Mouse (Mus musculus): ENCODE measurements around the gene Cdh22.

Gene Cdh22

GRCm38 (mm10) chr2:165205486-165205885 lies 29.2 kb downstream of the Cdh22 start:
- DNase-seq: no peak

DNA sequence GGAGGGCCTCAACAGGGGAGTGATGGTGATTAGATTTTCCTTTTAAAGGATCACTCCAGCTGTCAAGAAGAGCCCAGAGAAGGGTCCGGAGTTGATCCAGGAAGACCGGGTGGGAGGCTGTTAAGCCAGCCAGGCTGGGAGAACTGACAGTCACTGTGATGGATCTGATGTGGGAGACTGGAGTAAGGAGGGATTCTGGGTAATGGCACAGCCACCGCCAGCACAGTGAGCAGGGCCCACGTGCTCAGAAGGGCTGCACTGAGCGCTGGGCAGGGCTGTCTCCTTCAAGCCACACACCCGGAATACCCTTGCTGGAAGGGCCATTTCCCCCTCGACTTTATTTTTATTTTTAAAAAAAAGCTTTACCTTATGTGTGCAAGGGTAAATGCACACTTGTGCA lies 29.7 kb downstream of the Cdh22 start:
- DNase-seq: no peak

- no peak for DNase-seq
Measured at GRCm38 (mm10) chr2:165201761-165202751, 32.6 kb downstream of the Cdh22 start.

GRCm38 (mm10) chr2:165197546-165197945 lies 37.1 kb downstream of the Cdh22 start:
- no peak for DNase-seq

- no peak for DNase-seq
Measured at GRCm38 (mm10) chr2:165195411-165196182, 39.1 kb downstream of the Cdh22 start.

DNA sequence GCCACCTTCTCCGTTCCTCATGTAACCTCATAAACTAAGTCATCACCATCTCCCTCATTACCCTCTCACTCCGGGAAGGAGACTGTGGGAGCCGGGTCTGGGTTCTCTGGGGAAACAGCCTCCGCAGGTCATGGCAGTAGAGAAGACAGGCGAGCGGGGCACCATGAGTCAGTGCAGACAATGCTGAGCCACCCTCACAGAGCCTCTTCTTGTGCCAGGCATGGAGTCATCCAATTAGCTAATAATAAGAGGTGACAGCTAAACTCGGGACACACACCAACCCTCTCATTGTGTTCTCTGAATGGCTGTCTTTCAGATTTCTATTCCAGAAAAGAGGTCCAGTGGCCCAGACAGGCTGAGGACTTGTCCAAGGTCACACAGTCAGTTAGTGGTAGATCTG lies 43.2 kb downstream of the Cdh22 start:
- DNase-seq: no peak

GRCm38 (mm10) chr2:165189546-165189945 lies 45.1 kb downstream of the Cdh22 start:
- no peak for DNase-seq

GRCm38 (mm10) chr2:165187648-165188380 lies 46.8 kb downstream of the Cdh22 start:
- DNase-seq: no peak

- no peak for DNase-seq
Measured at GRCm38 (mm10) chr2:165184015-165184633, 50.5 kb downstream of the Cdh22 start.

DNA sequence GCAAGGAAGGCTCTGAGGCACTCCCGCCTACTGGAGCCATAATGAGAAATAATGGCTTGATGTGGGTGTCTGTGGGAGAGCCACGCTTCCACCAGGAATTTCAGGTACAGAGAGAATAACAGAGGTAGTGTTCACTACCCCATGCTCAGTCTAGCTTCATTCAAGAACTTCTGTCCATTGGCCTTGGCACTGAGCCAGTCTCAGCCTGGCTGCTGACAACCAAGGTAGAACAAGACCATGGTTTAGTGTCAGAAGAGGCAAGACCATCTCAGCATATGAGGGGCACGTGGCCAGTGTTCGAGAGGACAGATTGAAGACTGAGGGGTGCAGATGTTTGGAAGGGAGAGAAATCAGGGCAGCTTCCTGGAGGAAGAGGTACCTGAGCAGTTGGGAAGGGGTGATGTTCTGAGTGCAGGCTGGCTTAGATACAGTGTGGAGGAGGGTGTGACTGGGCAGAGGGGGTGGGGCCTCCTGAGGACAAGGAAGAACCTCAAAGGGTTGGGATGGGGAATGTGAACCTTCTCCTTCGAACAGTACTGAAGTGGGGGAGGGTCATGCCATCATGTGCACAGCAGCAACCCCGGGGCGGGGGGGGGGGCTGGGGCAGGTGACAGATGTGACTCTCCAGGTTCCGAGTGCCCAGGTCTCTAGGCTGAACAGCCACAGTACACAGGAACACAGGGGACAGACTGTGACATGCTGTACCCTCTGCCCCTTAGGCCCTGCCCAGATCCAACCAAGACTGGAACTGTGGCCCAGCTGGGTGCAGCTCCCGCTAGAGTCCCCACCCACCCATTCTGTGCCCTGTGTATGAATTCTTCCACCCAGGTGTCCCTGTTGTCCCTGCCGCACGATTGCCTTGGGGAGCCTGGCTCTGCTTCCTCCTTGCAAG lies 52.3 kb downstream of the Cdh22 start:
- no peak for DNase-seq

DNA sequence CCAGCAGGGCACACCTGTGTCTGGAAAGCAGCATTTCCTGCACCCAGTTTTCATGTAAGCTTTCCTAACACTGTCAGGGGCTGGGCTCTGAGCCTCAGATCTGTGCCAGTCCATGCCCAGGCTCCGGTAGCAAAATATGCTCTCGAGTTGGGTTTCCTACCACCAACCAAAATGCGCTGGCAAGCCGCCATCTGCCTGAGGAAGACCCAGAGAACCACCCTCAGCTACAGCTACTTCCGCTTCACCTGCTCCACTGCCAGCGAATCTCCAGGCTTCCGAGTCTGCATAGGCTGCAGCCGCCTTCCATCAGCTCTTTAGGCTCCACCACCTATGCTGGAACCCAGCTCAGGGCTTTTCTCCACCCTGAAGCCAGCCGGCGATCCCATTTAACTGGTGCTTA lies 55.4 kb downstream of the Cdh22 start:
- no peak for DNase-seq

DNA sequence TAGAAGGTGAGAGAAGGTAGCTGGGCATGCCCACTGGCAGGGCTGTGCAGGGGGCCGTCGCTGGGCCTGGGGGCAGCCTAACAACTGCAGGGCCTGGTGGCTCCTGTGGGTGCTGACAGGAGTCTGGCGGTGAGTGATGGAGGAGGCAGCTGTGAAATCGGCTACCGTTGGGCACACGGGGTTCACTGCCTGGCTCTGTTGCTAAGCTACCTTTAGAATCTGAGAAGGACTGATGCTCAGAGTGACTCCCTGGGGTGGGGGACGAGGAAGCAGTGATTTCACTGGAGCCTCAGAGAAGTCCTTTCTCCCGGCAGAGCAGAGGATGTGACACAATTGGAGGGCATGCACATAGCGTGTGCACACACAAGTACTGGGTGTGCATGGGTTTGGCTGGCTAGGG lies 57.7 kb downstream of the Cdh22 start:
- DNase-seq: no peak

DNA sequence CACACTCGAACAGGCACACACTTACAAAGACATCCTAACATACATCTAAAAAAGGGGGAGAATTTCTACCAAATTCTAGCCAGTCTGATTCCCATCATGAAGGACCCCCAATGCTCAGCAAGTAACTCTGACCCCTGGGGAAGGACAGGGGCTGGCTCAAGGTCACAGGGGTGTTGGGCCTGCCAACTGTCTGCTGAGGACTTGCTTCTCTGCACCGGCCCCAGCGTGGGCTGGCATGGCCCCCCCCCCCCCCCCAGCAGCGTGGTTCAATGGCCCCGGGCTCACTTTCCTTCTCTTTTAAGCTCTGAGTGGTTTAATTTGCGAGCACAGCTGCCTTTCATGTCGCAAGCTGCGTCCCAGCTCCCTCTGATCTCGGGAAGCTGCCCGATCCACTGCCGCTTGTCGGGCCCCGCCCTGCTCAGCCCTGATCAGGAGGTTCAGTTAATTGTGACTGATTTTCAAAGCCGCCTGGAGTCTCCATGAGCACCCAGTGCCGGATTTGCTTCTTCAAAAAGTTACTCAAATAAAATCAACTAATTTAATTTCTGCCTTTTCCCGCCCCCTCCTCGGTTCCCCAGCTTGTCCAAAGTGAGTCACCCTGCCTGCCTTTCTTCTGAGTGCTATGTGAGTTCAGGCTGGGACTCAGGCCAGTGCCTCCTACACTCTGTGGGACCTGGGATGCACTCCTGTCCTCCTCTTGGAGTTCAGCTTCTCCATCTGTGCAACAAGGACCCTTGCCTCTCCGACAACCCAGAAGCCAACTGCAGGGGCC lies 67.8 kb downstream of the Cdh22 start:
- no peak for DNase-seq

DNA sequence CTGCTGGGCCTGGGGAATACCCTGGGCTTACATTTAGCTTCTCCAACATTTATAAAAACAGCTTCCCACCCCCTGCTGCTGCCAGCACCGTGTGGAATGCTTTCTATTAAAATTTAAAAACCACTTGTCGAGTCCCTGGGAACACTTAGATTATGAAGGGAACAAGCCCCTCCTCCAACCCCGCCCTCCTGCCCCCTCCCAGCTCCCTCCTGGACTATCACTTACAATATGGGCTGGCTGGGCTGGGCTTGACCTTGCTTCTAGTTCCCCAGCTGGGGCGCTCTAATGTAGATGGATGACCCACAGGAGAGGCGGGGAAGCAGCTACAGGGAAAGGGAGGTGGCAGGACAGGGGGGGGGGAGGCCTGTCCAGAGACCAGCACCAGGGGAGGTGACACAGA lies 72.4 kb downstream of the Cdh22 start:
- DNase-seq: no peak

DNA sequence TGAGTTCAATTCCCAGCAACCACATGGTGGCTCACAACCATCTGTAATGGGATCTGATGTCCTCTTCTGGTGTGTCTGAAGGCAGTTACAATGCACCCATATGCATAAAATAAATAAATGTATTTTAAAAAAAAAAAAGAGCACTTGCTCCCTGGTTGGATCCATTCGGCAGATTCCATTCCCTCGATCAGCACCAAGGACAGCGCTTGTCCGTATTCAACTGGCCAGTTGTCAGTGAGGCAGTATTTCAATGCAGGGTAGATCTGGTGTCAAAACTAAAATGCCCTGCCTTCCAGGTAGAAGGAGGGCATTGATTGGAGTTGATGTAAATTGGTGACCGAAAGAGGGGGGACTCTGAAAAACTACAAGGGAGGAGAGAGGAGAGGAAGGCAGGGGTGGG lies 74.2 kb downstream of the Cdh22 start:
- DNase-seq: no peak

DNA sequence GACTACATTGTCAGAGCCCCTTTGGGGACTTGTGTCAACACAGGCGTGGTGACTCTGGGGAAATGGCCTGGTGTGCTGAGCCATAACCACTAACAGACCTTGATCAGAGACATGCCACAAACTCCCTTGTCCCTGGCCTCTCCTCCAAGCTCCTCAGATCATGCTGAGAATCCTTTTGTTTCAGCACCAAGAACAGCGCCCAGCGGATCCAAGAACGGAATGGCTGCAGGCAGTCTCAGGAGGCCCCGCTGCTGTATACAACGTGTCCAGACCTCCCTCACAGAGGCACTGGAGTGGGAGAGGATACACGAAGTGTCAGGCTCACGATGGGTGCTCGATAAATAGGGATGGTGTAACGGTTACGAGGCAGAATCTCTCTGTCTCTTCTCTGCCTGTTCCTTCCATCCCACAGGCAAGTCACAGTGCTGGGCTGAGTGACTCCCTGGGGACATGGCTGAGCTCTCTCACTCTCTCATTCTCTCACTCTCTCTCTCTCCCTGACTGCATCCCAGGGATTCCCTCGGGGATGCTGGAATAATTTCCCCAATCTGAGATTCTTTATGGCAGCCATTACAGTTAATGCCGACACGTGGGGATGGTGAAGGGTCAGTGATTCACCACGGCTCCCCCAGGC lies 75.5 kb downstream of the Cdh22 start:
- no peak for DNase-seq

DNA sequence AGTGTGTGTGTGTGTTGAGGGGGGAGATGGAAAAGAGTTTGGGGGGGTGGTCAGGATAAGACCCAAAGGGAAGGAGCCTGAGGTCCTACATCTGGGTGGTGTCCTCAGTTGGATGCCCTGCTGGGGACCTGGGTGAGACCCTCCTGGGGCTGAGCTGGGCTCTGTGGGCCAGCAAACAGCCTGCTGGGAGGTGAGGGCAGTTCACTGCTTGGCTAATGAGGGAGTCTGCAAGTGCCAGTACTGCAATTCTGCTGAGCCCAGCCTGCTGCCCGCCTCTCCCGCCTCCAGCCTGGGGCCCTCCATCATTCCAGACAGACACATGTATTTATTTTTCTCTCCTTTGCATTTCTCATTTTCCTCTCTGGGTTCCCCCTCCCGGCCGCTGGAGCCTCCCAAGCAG lies 76.3 kb downstream of the Cdh22 start:
- DNase-seq: no peak

GRCm38 (mm10) chr2:165157900-165158299 lies 76.8 kb downstream of the Cdh22 start:
- DNase-seq: no peak

- no peak for DNase-seq
Measured at GRCm38 (mm10) chr2:165153006-165153405, 81.6 kb downstream of the Cdh22 start.

DNA sequence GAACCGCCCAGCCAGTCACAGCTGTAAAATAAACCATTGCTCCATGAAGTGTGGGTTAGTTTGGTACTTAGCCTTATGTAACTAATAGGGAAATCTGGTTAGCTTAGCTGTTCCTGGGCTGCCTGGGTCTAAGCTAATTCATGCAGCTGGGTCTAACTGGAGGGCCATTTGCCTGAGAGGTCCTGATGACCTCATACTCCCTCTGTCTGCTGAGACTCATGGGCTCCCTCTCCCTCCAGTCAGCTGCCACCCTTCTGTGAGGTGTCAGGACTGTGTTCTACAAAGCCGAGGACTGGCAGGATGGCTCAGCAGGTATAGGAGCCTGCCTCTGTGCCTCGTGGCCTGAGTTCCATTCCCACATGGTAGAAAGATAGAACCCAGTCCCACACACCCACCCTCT lies 84.9 kb downstream of the Cdh22 start:
- DNase-seq: no peak
